Mouse (Mus musculus): ENCODE data around the gene Reg4.

Gene Reg4

GRCm38 (mm10) chr3:98280933-98281678, 59.1 kb downstream of the Reg4 start:
- DNase-seq (ENCODE audit: low read depth in 2 of 2, low spot score in 2 of 2): peak; percentile 27 to 28

DNA sequence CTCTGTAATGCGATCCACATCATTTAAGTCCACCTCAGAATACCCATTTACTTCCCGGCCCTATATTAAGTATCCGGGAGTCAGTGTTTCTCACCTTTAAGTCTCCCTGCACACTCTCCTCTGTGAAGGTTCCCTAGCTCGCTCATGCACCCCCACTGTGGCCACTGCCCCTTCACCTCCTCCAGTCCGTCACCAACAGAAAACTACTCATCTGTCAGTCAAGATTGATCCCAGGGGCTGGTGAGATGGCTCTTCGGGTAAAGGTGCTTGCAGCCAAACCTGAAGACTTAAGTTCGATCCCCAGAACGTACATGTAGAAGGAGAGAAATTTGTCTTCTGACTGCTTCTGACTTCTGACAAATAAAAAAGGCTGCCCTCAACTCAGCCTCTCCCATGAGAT, 60.5 kb downstream of the Reg4 start:
- DNase-seq (ENCODE audit: low read depth in 2 of 2, low spot score in 2 of 2): no peak

GRCm38 (mm10) chr3:98283205-98283604, 61.2 kb downstream of the Reg4 start:
- no peak for DNase-seq (ENCODE audit: low read depth in 2 of 2, low spot score in 2 of 2)
